Mouse (Mus musculus) embryonic fibroblast, embryonic 13.5 days (primary cell): Measurements from ENCODE around the gene Pdia4. TPM values are rescaled to one million over a fixed set of nuclear protein-coding genes. Genes with fewer than 3 reads are reported as not detected.
"Not testable (repeated sequence)": the region's sequence is repeated elsewhere in the genome, so short reads cannot be mapped to it uniquely, and the experiment has no call there.

Source experiments
- H3K27ac ChIP-seq: 2 replicates; pipeline ENCODE4 v1.5.1; 2012; ENCODE audit warnings: low read length, control low read depth, inconsistent platforms; ENCODE audit not compliant: insufficient read depth
- H3K4me1 ChIP-seq: 2 replicates; pipeline ENCODE4 v1.6.1; 2011; ENCODE audit warnings: low read length; ENCODE audit not compliant: control insufficient read depth, insufficient read depth
- H3K4me3 ChIP-seq: 2 replicates; pipeline ENCODE4 v1.5.1; 2011; ENCODE audit warnings: mild to moderate bottlenecking, control low read depth, low read length; ENCODE audit not compliant: insufficient read depth
- CTCF ChIP-seq: IDR thresholded peaks from 2 replicates; pipeline ENCODE4 v1.5.1; 2011; ENCODE audit warnings: mild to moderate bottlenecking, control low read depth, low read length, moderate library complexity, borderline replicate concordance; ENCODE audit not compliant: insufficient read depth
- POLR2A ChIP-seq: IDR thresholded peaks from 2 replicates; pipeline ENCODE4 v1.6.1; 2011; ENCODE audit warnings: low read depth, mild to moderate bottlenecking, control low read depth, low read length, moderate library complexity
- polyA plus RNA-seq: library from polyadenylated mRNA; stranded (reverse); fragments of >200 nt; gene quantifications from 2 replicates; pipeline ENCODE4 v1.2.4, GENCODE M21; 2011; ENCODE audit warnings: low read depth; ENCODE audit not compliant: missing spikeins, insufficient read length

Pdia4 gene
- polyA plus RNA-seq, result 324 and 337 TPM in 2 replicates

- TF ChIP-seq POLR2A (peak; percentile 96), CTCF (no peak)
- H3K27ac ChIP-seq, result peak within 1 kb of the TSS; percentile 56
- peak within 1 kb of the TSS; percentile 90 for H3K4me3 ChIP-seq
Measured at GRCm38 (mm10) chr6:47813257-47813878, at the start of gene Pdia4. Gene Pdia4, minus strand, starts transcription at chr6:47813430.

GRCm38 (mm10) chr6:47857729-47858128 lies 44.5 kb upstream of the Pdia4 start:
- not testable (repeated sequence) for H3K27ac ChIP-seq, H3K4me3 ChIP-seq

More at GRCm38 (mm10) chr6:47813257-47813878, at the start of gene Pdia4:
- H3K4me1 ChIP-seq, result peaks cover 4% of the 10 kb centered on the region

GRCm38 (mm10) chr6:47857241-47857640 lies 44.0 kb upstream of the Pdia4 start:
- no peak overlapping the region for H3K27ac ChIP-seq
- H3K4me1 ChIP-seq, result no peaks in the 10 kb centered on the region
- H3K4me3 ChIP-seq, result no peak overlapping the region
- TF ChIP-seq CTCF (no peak), POLR2A (no peak)

More at GRCm38 (mm10) chr6:47857729-47858128, 44.5 kb upstream of the Pdia4 start:
- H3K4me1 ChIP-seq, result not testable (repeated sequence)

- no peak overlapping the region for H3K27ac ChIP-seq
- H3K4me1 ChIP-seq, result no peaks in the 10 kb centered on the region
- TF ChIP-seq POLR2A, result no peak
- no peak for TF ChIP-seq CTCF
- no peak overlapping the region for H3K4me3 ChIP-seq
Measured at GRCm38 (mm10) chr6:47845779-47846178, 32.5 kb upstream of the Pdia4 start.

GRCm38 (mm10) chr6:47842337-47842736 lies 29.1 kb upstream of the Pdia4 start:
- no peaks in the 10 kb centered on the region; the same call in 1 of the 2 replicates for H3K4me1 ChIP-seq
- H3K4me3 ChIP-seq, result no peak overlapping the region
- H3K27ac ChIP-seq, result no peak overlapping the region
- TF ChIP-seq CTCF (no peak), POLR2A (no peak)

- Histone ChIP-seq H3K27ac (no peak overlapping the region), H3K4me3 (no peak overlapping the region), H3K4me1 (no peaks in the 10 kb centered on the region; the same call in 1 of the 2 replicates)
- no peak for TF ChIP-seq CTCF
Measured at GRCm38 (mm10) chr6:47841831-47842230, 28.6 kb upstream of the Pdia4 start.

- H3K4me3 ChIP-seq, result no peak overlapping the region
- no peak for TF ChIP-seq CTCF
- no peak for TF ChIP-seq POLR2A
- H3K27ac ChIP-seq, result no peak overlapping the region
- H3K4me1 ChIP-seq, result no peaks in the 10 kb centered on the region; the same call in 1 of the 2 replicates
Measured at GRCm38 (mm10) chr6:47841077-47841476, 27.8 kb upstream of the Pdia4 start.

- TF ChIP-seq POLR2A, result no peak
- no peak for TF ChIP-seq CTCF
Measured at GRCm38 (mm10) chr6:47837630-47838029, 24.4 kb upstream of the Pdia4 start.

GRCm38 (mm10) chr6:47835984-47836521 lies 22.8 kb upstream of the Pdia4 start:
- Histone ChIP-seq H3K27ac (peak overlapping the region; percentile 81), H3K4me1 (no peaks in the 10 kb centered on the region; the same call in 1 of the 2 replicates), H3K4me3 (peak overlapping the region; percentile 77)
- TF ChIP-seq POLR2A (0 out of 2 replicates have a peak, but pooled peaks have one; percentile 38), CTCF (no peak)

More at GRCm38 (mm10) chr6:47837630-47838029, 24.4 kb upstream of the Pdia4 start:
- H3K27ac ChIP-seq, result no peak overlapping the region
- H3K4me3 ChIP-seq, result no peak overlapping the region
- no peaks in the 10 kb centered on the region; the same call in 1 of the 2 replicates for H3K4me1 ChIP-seq

- H3K4me3 ChIP-seq, result peak within 1 kb of the TSS; percentile 77
- TF ChIP-seq CTCF (peak; percentile 65), POLR2A (peak; percentile 80)
- H3K4me1 ChIP-seq, result no peaks in the 10 kb centered on the region; the same call in 1 of the 2 replicates
- H3K27ac ChIP-seq, result peak within 1 kb of the TSS; percentile 81
Measured at GRCm38 (mm10) chr6:47835482-47835983, 22.3 kb upstream of the Pdia4 start, which contains the start of gene Zfp398. Gene Zfp398, plus strand, starts transcription at chr6:47835661.
